Mouse (Mus musculus) G1E (cell line): ENCODE data around the gene Ncf4.

ENCODE experiments used
- CTCF ChIP-seq: IDR thresholded peaks from 2 replicates; pipeline ENCODE4 v1.5.1; 2012; ENCODE audit warnings: low read depth, low read length, inconsistent platforms, mixed read lengths
- GATA1 ChIP-seq: IDR thresholded peaks from 2 replicates; pipeline ENCODE4 v1.6.1; 2012; ENCODE audit warnings: borderline replicate concordance, low read length, inconsistent platforms, mixed read lengths
- GATA2 ChIP-seq: IDR thresholded peaks from 2 replicates; pipeline ENCODE4 v1.6.1; 2012; ENCODE audit warnings: low read depth, low read length, inconsistent platforms, borderline replicate concordance
- POLR2AphosphoS5 ChIP-seq: IDR thresholded peaks from 2 replicates; pipeline ENCODE4 v1.6.1; 2012; ENCODE audit warnings: low read depth, low read length, inconsistent platforms; ENCODE audit not compliant: insufficient replicate concordance

DNA sequence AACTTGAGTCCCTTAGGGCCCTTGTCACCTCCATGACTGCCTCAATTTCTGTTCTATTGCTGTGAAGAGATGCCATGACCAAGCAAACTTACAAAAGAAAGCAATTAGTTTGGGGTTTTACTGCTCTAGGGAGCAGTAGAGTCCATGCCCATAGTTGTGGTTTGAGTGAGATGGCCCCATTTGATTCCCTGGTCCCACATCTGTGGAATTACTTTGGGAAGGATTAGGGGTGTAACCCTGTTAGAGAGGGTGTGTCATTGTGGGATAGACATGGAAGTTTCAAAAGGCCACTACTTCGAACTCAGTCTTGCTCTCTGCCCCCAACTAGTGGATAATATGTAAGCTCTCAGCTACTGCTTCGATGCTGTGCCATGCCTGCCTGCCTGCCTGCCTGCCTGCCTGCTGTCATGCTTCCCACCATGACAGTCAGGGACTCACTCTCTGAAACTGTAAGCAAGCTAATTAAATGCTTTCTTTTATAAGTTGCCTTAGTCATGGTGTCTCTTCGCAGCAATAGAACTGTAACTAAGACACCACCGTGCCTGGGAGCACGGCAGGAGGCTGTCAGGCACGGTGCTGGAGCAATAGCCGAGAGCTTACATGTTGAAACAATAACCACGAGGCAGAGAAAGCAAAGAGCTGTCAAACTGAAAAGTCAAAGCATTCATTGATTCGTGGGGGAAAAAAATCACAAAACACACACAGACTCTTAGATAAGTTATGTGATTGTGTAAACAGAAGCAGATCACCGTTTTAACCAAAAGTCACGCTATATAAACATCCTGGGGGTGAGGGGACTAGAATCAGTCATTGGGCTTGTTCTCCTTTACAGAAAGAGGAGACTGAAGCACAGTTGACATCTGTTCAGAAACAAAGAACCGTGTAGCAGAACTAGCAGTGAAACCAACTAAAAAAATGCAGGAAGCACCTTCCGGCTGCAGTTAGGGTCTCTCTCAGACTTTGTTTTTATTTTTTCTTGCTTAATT is 13.0 kb upstream of the Ncf4 start:
- TF ChIP-seq CTCF (no peak), GATA2 (no peak), GATA1 (no peak), POLR2AphosphoS5 (no peak)
